Mouse (Mus musculus): ENCODE results near the gene Dock9.
A peak's percentile ranks its signal among the peaks of the same experiment; 100 is the strongest.
"Not testable (repeated sequence)": the region's sequence is repeated elsewhere in the genome, so short reads cannot be mapped to it uniquely, and the experiment has no call there.

Gene Dock9

DNA sequence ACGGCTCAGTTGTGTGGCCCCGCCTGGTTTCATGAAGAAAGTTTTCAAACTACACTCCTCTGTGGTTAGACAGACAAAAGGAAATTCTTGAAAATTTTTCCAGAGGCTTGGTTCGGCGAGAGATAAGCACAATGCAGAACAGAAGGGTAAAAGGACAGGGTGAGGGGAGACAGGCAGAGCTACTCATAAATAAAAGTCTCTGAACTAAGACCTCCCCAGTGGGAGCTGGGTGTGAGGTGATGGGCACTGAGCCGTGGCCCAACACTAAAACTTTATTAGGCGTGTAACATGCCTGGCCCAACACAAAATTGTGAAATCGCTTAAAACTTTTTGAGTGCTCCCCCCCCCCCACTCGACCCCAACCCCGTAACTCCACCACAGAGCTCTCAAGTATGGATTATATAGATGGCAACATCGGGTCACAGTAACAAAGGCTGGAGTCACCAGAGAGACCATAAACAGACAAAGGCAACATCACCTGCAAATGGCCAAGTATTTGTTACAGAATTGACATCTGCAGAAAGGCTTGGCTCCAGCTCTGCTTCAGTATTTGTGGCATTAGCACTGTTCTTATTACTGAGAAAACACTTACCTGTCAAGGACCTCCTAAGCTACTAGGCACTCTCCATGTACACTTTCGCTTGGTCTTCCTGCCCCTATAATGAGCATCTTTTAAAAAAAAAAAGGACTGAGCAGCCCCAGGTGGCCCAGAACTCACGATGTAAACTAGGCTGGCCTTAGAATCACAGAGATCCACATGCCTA is 138.4 kb downstream of the Dock9 start:
- DNase-seq = no peak

DNA sequence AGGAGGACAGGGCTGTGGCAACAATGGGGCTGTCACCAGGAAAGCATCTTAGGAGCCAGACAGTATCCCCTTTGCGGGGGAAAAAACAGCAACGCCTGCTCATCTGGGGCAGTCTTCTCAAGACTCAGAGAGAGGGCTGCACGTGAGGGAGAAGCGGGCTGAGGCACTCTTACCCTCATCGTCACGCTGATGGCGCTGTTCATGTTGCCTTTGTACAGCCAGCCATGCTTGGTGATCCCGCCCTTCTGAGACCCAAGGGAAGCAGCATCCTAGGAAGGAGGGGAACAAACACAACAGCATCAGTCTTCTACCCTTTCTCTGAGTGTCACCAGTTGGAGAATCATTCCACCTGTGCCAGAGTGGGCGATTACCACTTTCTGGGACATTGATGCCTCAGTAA is 139.1 kb downstream of the Dock9 start:
- no peak for DNase-seq

GRCm38 (mm10) chr14:121657633-121658032 is 140.0 kb downstream of the Dock9 start:
- no peak for DNase-seq

DNA sequence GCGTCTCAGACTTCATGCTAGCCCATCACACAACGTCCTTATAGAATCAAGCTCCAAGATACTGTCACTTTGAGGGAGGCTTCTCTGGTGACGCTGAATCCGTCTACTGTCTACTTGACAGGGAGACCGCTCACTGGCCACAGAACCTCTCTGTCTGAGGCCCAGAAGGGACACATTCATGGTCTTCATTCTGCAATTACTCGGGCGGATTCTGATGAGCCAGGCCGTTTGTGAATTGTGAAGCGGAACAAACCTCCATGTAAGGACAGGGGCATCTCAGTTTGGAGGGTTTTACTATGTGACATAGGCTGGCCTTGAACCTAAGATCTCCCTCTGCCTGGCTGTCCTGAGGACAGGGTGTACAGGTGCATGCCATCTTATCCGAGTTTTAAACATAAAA is 140.7 kb downstream of the Dock9 start:
- no peak for DNase-seq

DNA sequence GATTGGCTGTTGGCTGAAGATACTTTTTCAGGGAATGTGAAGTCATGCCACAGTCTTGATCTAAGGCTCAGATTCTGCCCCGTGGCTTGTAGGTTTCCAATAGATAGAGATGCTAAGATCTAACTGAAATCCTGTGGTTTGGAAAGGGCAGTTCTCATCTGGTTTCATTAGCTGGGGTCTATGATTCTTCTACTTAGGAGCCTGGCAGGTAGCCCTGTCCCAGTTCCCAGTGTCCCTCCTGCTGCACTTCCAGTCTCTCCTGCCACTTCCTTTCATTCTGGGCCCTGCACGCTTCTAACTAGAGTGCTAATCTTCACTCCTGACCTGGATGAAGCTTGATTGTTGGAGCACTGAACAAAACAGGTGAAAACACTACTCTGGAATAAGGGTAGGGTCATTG is 142.7 kb downstream of the Dock9 start:
- no peak for DNase-seq

GRCm38 (mm10) chr14:121654416-121654967 is 143.1 kb downstream of the Dock9 start:
- DNase-seq = no peak

DNA sequence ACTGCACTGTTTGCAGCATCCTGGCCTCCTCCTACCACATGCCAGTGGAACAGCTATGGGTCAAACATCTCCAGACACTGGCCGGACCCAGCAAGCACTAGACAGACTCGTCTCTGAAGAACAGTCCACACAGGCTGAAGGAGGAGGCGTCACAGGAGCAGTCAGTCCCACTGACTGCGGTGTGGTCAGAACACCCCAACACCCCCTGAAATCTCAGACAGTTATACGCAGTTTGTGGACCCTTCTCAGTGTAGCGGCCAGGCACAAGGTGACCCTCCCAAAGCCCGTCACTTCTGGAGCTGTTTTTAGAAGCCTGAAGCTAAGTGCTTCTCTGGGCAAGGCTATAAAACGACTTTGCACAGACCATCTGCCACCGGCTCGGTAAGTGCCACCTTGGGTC is 143.9 kb downstream of the Dock9 start:
- DNase-seq = no peak

DNA sequence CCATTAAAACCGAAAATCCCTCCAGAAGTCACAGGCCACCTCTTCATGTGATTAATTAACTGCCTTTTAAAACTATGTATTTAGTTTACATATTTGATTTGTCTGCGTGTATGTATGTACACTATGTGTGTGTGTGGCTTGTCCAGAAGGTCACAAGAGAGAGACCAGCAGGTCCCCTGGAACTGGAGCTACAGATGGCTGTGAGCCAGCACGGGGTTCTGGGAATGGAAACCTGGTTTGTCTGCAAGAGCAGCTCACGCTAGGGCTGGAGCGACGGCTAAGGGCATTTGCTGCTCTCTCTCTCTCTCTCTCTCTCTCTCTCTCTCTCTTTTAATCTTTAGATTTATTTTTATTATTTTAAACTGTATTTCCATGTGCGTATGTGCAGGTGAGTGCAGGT is 144.4 kb downstream of the Dock9 start:
- peak; percentile 93 for DNase-seq

DNA sequence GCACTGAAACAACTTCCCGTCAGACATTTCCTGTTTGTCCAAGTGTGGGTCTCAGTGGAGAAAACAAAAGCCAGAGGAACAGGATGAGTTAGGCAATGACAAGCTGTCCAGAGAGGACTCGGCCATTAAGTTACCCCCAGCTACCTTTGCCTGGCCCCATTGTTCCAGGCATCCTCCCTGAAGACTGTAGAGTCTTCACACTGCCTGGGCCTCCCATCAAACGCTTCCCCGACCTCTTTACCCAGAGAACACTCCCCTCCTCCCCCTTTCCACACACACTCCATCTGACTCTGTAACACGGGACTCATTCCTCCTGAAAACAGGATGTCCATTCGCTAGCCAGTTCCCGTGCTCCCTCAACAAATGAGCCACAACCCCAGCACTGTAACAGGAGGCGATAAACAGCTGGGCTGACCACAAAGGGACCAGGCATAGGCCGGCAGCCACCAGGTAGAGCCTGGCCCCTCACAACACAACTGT is 149.0 kb downstream of the Dock9 start:
- no peak for DNase-seq

DNA sequence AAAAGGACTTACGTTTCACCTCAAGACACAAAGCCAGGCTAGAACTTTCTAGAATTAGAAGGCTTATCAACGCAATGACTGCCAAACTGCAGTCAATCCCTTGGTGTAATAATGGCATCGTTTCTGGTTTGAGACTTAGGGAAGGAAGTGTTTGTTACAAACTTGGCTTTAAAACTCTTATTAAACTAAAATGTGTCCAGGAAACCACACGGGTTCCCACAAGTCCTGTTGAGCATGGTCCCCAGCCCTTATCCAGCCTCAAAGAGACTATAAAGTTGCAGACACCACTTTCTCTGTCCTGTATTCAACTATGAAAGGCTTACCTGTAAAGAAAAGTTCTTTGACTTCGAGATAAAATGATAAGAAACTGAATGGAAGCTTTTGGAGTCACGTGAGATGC is 149.9 kb downstream of the Dock9 start:
- DNase-seq = no peak

GRCm38 (mm10) chr14:121646617-121647016 is 151.0 kb downstream of the Dock9 start:
- DNase-seq = peak; percentile 77

GRCm38 (mm10) chr14:121644302-121644701 is 153.3 kb downstream of the Dock9 start:
- no peak for DNase-seq

DNA sequence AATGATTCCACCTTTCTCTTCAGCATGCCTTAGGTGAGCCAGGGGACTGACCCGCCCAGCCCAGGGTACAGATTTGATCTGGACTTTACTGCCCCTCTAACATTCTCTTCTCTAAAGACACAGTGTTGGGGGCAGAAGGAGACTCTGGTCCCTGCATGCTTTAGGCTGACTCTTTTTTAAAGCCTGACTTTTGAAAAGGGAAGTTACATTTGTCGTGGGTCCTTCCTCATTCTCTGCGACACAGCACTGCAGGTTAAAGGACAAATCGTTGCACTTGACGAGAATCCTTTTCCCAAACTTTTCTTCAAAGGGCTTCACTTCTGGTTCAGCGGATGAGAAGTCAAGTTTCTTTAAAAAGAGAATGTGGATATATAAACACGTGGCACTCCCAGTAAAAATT is 156.4 kb downstream of the Dock9 start:
- no peak for DNase-seq

- DNase-seq = peak; percentile 63
Observed at GRCm38 (mm10) chr14:121636935-121637510, 160.6 kb downstream of the Dock9 start.

- DNase-seq = peak; percentile 92
Observed at GRCm38 (mm10) chr14:121634736-121635430, 162.8 kb downstream of the Dock9 start.

- DNase-seq = peak; percentile 56
Observed at GRCm38 (mm10) chr14:121634093-121634735, 163.4 kb downstream of the Dock9 start.

DNA sequence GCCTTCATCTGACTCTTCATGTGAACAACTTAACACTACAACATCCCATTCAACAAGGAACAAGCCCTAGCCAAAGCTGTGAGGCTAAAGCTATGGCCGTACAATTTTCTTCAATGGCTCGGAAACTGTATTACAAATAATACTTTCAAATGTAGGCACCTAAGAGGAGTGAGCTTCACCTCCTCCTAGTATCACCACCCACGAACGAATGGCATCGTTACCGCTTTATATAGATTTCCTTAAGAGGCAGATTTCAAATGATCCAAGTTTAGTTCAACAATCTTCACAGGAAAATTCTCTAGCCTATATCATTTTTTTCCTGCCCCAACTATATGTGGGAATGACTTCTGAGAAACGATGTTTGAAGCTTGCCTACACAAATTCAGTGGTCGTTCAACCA is 165.7 kb downstream of the Dock9 start:
- no peak for DNase-seq

DNA sequence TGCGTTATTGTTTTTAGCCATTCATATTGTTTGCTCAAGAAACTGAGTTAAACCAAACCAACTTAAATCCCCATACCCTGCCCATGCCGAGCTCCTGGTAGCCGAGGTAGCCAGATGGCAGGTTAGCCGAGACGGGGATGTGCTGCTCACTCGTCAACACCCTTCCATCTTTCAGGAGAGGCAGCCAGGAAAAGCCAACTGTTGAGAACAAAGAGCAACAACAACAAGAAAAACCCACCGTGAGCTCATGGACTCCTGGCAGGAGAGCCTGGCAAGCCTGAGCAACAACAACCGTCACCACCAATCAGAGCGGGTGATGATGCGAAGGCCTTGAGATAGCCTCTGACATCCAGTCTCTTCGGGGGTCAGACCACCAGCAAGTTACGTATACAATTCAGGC is 170.9 kb downstream of the Dock9 start:
- DNase-seq = peak; percentile 75

DNA sequence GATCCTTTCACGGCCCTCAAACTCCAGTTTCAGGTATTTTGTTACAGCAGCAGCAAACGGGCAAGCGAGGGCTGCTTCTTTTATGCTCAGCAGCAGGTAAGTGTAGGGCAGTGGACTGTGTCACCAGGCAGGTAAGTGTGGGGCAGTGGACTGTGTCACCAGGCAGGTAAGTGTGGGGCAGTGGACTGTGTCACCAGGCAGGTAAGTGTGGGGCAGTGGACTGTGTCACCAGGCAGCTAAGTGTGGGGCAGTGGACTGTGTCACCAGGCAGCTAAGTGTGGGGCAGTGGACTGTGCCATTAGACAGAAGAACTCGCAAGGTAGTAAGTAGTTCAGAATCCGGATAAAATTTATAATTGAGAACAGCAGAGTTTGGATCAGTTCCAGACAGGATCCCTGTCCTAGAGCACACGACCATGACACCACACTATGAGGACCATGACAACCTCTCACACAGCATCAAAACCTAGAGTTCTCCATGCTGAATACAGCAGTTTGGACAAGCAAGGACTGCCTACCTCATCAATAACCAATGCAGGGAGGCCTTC is 173.6 kb downstream of the Dock9 start:
- DNase-seq = not testable (repeated sequence)

GRCm38 (mm10) chr14:121621806-121622205 is 175.8 kb downstream of the Dock9 start:
- no peak for DNase-seq

DNA sequence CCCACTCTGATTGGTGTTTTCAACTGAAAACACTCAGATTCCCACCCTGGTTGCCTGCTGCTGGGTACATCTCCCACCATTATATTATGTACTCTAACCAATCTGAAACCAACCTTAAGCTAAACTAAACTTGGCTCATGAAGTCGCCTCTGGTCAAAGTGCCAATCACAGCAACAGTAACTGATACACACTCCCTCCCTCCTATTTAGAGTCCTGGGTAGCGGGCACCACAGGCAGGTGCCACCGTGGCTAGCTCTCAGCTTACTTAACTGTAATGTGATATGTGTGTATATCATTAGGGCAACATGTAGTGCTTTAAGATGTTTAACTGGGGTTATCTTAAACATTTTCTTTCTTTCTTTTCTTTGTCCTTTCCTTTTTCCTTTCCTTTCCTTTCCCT is 177.1 kb downstream of the Dock9 start:
- no peak for DNase-seq

- no peak for DNase-seq
Observed at GRCm38 (mm10) chr14:121620157-121620556, 177.5 kb downstream of the Dock9 start.

Data from cerebellum, adult 9-11 months (tissue).